Mouse (Mus musculus) cerebellum, postnatal 36 days (tissue): ENCODE results near the gene Gng13.
"Not testable (repeated sequence)": the region's sequence is repeated elsewhere in the genome, so short reads cannot be mapped to it uniquely, and the experiment has no call there.

ENCODE experiments used
- DNase-seq, 2 experiments: peaks; one replicate each; pipeline ENCODE4 v3.0.0; 2021 to 2022; ENCODE audit warnings: mixed read lengths in 2 of 2

Gene Gng13

DNA sequence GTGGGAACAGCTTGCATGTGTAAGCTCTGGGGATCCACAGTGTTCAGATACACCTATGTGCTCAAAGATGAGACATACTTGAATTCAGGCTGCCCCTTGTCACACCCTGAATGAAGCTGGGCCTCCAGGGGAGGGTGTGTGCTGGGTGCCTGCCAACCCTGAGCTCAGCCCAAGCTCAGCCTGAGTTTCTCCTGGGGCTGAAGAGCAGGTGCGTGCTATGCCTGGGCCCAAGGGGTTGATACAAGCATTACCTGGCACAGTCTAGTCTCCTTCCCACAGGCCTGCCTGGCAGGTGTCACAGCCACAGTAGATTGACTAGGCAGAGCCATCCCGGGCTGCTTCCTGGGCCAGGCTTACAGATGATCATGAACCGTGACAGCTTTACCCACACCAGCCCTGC, 18.8 kb downstream of the Gng13 start, which contains the start of gene Mslnl:
Gene Mslnl (plus strand): TSS at position 298 of the 400 bp plus-strand sequence.
- DNase-seq: no peak

DNA sequence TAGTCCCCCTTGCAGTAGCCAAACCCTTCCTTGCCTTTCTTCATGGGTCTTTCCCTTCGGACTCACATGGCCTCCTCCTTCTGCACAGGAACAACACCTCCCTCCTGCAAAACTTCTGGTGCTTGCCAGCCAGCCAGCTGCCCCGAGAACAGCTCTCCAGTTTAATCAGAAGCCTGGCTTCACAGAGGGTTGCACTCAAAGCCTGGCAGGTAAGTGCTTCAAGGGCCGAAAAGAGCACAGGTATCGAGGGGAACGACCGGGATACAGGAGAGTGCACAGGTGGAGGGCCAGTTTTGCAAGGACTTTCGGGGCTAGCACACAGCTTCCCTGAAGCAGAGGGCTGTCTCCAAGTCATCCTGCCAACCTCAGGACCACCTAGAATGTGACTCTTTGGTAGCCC, 21.9 kb downstream of the Gng13 start:
- no peak for DNase-seq

DNA sequence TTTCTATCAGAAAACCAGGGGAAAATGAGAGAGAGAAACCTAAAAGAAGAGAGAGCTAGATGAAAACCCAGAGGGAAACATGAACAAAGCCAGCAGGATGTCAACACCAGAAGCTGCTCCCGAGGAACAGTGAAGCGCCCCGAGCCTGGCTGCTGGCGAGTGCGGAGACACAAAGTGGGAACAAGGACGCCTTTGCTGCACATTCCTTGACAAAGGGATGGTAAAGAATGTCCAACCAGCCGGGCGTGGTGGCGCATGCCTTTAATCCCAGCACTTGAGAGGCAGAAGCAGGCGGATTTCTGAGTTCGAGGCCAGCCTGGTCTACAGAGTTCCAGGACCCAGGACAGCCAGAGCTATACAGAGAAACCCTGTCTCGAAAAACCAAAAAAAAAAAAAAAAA, 24.5 kb downstream of the Gng13 start:
- not testable (repeated sequence) for DNase-seq

DNA sequence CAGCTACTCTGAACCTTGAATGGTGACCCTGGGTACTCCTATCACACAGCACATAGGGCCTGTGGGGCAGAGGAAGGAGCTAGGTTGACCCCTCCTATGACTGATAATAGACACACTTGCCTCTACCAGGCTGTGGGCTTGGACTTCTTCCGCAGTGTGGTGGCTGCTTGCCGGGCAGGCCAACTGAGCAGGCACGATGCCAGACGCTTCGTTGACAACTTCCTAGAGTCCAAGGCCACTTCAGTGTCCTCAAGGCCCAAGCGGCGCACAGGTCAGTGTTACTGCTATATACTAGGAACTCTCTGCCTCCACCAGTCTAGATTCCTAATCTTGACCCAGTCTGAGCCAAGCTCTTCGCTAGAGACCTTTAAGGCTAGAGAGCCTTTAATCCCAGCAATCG, 26.9 kb downstream of the Gng13 start:
- no peak for DNase-seq

DNA sequence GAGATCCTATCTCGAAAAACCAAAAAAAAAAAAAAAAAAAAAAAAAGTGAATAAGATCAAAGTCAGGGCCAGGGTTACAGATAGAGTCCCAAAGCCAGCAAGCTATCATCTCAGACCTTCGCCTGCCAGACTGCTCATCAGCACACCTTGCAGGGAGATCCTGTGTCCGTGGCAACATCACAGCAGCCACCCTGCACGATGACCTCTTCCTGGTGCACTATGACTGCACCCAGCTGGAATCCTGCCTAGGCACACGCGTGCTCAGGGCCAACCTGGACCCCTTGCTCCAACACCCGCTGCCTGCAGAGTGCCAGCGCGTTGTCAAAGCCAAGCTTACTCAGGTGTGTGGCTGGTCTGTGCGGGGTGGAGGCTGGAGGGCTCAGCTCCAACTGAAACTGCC, 27.3 kb downstream of the Gng13 start:
- DNase-seq: no peak

DNA sequence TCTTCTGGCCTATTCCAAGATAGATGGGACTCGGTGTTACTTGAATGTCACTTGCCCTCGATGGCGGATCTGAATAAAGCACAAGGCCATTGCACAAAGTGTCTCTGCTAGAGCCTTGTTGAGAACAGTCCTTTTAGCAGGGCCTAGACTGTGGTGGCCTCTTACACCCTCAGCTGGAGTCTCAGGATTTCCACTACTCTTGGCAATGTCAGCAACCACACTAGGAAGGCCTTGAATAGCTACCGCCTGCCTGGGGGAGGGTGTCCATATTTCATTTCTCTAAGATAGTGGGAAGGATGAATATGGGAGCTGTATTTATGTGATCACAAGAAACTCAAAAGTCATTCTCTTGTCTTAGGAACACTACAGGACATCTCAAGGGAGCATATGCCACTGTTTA, 31.3 kb downstream of the Gng13 start:
- DNase-seq: no peak

DNA sequence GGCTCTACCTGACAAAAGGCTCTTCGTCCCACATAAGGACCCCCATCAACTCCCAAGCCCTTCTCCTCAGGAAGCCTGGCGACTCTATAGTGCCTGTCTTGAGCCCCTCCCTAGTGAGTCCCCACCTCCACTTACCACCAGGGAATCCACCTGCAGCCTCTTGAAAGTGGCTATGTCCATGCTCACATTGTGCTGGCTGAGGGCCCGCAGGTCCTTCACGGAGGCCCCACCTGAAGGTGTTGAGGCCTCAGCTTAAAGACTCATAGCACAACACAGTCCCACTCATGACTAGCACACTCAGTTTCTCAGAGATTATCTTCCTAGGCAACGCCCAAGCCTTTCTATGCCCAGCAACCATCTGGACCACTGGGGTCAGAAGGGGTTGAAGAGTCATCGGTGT, 32.3 kb downstream of the Gng13 start:
- DNase-seq: no peak

DNA sequence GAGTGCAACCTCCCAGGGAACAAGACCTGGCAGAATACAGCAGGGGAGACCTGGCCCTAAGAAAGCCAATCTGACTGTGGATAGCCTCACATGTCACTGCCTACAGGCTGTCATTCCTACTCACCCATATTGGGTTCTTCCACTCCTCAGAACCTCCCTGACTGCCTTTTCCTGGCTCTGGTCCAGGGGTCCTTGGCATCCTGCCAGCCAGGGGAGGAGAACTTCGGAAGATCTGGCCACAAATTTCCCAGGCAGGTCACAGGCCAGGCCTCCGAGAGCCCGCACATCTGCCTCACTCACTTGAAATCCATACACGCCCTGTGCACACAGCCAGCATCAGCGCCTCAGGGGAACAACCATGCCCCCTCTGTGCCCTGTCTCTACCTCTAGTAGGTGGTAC, 34.5 kb downstream of the Gng13 start:
- DNase-seq: peak; percentile 18 to 22

DNA sequence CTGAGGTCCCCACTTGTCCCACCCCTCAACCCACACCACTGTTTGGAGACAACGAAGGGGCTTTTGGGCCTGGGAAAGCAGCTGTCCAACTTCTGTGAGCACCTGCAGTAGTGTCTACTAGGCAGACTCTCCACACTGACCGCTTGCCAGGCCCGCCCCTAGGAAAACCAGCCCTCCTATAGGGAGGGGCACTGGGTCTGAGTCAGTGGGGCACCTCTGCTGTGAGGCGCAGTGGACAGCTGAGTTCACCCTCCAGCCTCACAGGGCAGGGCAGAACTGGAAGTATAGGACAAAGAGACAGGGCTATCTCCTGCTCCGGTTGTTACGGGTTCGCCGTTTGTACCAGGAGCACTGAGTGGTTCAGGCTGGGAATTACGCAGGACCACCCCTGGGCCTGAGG, 37.3 kb downstream of the Gng13 start, which contains the start of gene Msln:
Gene Msln (minus strand): TSS at position 138 of the 400 bp plus-strand sequence.
- no peak for DNase-seq

DNA sequence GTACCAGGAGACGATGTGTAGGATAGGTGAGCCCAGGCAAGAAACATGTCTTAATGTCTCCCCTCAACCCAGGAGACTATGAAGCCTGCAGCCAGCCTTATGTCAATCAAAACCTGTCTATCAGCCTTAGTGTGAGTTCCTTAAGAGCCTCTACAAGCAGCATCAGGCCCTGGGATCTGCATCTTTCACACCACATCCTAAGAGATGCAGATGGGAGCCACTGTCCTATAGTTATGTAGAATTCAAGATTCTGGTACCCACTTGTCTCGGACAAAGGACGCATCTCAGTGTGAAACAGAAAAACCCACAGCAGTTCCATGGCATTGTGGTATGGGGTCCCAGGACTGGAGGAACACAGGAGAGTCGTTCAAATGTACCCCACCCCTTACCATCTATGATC, 38.1 kb downstream of the Gng13 start:
- no peak for DNase-seq

DNA sequence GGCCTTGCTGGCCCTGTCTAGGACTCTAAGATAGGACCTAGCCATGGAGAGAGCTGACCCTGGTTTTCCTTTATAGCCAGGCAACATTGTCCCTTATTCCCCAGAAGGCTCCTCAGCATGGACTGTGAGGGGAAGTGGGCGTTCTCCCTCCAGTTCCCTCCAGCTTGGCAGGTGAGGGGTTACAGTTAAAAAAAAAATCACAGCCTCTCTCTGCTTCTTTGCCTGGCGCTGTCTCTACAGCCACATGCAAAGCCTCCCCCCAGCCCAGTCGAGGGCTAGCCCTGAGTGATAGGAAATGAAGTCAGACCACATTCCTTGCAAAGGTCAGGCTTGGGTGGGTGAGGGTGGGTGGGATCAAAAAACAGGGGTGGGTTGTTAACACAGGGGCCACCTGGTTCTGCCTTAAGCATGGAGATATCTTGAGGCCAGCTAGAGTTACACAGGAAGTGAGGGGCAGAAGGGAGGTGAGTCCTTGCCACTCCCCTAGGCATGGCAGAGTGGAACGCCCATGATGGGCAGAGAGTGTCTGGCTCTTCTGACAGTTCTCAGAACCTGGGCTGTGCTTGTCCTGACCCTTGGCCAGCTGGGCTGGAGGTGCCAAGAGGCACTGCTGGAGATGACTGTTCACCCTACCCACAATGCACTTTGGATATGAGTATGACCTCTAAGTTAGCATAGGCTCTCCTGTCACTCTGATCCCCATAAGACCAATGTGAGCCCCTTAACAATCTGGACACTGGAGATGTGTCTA, 38.8 kb downstream of the Gng13 start:
- DNase-seq: no peak

DNA sequence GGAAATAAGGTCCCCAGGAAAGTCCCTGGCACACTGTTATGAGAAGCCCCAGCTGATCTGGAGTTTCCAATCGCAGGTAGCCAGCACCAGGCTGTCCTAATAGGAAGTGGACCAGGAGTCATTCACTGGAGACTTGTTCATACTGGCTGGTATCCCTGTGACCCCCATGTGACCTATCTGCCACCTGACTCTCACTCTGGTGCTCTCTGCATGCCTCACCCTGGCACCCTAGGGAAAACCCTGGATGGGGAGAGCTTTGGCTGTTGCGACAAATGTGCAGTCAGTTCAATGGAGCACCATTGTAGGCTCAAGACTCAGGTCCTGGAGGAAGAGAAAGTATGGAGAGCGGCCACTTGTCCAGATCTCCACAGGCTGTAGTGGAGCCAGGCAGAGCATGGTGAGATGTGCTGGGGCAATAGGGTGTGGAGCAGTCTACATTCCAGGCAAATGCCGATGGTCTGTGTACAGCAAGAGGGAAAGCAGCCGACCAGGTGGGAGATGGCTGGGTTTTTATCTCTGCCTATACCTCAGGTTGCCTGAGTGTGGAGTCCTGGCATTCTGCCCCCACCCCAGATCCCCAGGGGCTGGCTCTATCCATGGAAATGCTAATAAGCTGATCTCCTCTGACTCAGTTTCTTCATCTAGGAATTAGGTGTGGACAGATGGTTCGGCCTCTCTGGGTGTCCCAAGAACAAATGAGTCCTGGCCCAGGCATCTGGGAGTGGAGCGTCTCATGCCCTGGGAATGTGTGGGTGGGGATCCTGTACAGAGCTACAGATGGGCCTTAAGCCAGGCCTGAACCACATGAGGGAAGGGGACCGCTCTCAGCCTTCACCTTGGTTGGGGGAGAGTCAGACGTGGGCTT, 39.6 kb downstream of the Gng13 start:
- no peak for DNase-seq

DNA sequence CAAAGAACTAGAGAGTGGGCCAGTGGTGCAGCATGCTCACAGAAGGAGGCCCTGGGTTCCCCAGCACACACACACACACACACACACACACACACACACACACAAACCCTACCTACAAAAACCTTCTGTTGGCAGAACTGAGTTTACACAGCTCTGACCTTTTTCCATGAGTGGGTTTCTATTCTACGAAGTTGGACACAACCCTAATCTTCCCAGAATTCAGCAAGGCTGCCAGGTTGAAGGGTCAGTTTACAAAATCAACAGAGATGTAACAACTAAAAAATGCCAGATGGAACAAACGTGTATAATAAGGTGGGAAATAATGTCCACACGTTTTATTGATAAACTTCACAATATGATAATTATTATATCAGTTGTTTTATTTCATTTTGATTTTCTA, 40.7 kb downstream of the Gng13 start:
- no peak for DNase-seq

DNA sequence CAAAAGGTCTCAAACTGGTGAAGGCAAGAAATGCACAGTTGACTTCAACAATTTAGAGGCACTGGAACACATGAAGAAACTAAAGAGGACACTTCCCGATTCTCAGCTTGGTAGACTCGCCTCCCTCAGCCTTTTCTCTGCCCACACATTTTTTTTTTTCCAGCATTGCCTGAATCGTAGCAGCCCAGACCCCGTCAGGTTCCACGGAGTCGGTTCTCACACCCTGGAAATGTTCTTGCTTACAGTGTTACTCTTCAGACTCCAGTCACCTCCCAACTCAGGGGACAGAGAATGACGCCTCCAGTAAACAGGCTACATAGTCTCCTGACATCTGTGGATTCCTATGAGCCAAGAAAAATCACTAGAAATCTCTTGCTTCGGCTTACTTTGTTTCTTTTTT, 43.2 kb downstream of the Gng13 start:
- no peak for DNase-seq

DNA sequence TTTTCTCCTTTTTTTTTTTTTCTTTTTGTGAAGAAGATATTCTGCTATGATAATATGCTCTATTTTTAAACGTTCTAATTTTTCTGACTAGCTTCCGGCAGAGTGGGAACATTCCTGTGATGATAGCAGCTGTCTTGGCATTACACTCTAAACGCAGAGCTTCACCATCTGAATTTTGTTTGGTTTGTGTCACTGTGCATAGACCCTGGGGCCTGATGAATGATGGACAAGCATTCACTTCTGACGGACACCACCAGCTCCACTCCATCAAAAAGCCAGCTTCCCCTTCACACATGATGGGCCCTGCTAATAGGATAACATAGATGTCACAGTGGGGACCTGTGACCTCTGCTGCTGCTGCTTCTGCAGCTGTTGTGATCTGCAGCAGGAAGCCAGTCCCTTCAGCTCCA, 44.6 kb downstream of the Gng13 start:
- DNase-seq: no peak

DNA sequence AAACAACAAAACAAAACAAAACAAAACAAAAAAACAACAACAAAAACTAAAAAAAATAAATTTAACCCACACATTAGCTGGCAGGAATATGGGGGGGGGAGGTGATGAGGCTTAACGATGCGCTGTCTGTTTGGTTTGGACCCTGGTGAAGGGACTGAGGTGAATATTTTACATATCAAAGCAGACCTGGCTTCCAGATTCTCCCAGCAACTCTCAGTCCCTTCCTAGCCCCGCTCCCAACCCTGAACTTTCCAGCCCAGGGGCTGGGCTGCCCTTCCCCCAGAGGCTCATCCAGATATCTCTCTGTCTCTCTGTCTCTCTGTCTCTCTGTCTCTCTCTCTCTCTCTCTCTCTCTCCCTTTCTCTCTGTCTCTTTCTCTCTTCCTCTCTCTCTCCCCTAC, 45.6 kb downstream of the Gng13 start:
- DNase-seq: no peak

DNA sequence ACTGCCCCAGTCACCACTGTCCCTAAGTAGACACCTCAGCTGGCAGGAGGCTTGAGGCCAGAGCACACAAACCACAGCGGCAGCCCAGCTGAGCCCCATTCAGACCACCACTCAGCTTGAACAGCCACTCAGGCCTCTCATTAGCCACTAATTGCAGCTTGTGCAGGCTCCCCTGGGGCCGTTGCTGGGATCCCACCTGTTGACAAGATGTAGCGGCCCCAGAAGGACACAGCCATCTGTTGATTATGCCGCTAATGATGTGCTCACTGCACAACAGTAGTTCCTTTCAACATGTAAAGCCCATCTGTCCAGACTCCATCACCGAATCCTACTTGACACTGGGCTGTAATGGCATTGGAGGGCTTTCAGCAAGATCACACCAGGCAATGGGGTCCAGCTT, 48.9 kb downstream of the Gng13 start:
- no peak for DNase-seq
